Mouse (Mus musculus): Measurements from ENCODE around the gene Tmem161b.

Tmem161b gene

GRCm38 (mm10) chr13:84343272-84343671 is 121.2 kb downstream of the Tmem161b start:
- TF ChIP-seq GATA4 (IDR thresholded peaks at IDR 0.05; ENCODE audit: insufficient replicate concordance, low read length), result no peak

- TF ChIP-seq GATA4 (IDR thresholded peaks at IDR 0.05; ENCODE audit: insufficient replicate concordance, low read length), result no peak
These were observed 121.8 kb downstream of the Tmem161b start for GRCm38 (mm10) chr13:84343691-84344495.

DNA sequence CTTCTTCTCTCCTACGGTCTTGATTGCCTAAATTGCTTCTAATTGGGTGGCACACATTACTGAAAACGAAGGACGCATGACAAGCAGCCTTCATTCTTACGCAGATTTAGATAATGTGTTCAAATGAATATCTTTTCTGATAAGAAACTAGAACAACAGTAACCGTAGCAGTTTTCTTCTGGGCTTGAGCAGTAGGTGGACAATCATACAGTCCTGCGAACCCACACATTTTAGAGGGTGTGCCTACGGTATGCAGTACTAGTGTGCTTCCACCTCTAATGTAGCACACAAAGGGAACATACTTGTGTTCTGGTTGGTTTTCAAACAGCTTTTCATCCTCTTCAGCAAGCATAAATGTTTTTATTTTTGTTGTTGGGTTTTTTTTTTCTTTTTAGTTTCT is 122.6 kb downstream of the Tmem161b start:
- no peak for TF ChIP-seq GATA4 (IDR thresholded peaks at IDR 0.05; ENCODE audit: insufficient replicate concordance, low read length)

DNA sequence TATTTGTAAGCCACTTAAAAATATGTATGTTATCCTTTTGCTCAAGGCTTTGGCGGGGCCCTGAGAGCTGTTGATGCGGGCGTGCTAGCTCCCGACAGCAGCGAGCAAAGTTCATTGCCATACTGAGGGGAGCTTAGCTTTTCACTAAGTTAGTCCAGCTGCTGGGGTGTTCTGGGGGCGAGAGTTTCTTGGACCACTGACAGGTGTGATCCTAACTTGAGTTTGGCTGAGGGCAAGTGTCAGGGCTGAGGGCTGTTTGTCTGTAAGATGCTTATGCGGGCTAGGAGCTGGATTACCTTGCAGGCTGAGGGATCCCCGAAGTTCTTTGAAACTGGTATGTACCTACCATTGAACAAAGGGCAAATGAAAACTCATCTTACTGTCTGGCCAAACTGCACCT is 123.0 kb downstream of the Tmem161b start:
- TF ChIP-seq GATA4 (IDR thresholded peaks at IDR 0.05; ENCODE audit: insufficient replicate concordance, low read length), result no peak

Measured in liver, adult (tissue).